Mouse (Mus musculus): ENCODE results near the gene Cd244a. TPM values are rescaled to one million over a fixed set of nuclear protein-coding genes. Genes with fewer than 3 reads are reported as not detected.

Cd244a gene
- polyA plus RNA-seq, 1 experiment: 1.3 TPM

GRCm38 (mm10) chr1:171566777-171567176 lies 7.8 kb downstream of the Cd244a start:
- TF ChIP-seq POLR2A (IDR thresholded peaks at IDR 0.05; ENCODE audit: borderline replicate concordance, low read depth, low read length) (no peak), CTCF (IDR thresholded peaks at IDR 0.05; ENCODE audit: low read depth, low read length) (no peak)
- H3K4me1 ChIP-seq (ENCODE audit: control insufficient read depth, insufficient read depth, low read length): peaks cover 13% of the 10 kb centered on the region
- H3K27ac ChIP-seq (ENCODE audit: insufficient read depth, low read depth, low read length): no peak overlapping the region
- no peak overlapping the region for H3K4me3 ChIP-seq (ENCODE audit: insufficient read depth, low read length)

GRCm38 (mm10) chr1:171568436-171568835 lies 9.4 kb downstream of the Cd244a start:
- TF ChIP-seq CTCF (IDR thresholded peaks at IDR 0.05; ENCODE audit: low read depth, low read length) (no peak), POLR2A (IDR thresholded peaks at IDR 0.05; ENCODE audit: borderline replicate concordance, low read depth, low read length) (no peak)

GRCm38 (mm10) chr1:171577168-171577567 lies 18.2 kb downstream of the Cd244a start:
- peaks cover 36% of the 10 kb centered on the region for H3K4me1 ChIP-seq (ENCODE audit: control insufficient read depth, insufficient read depth, low read length)
- no peak overlapping the region for H3K27ac ChIP-seq (ENCODE audit: insufficient read depth, low read depth, low read length)
- no peak for TF ChIP-seq CTCF (IDR thresholded peaks at IDR 0.05; ENCODE audit: low read depth, low read length)
- no peak for TF ChIP-seq POLR2A (IDR thresholded peaks at IDR 0.05; ENCODE audit: borderline replicate concordance, low read depth, low read length)
- H3K4me3 ChIP-seq (ENCODE audit: insufficient read depth, low read length): no peak overlapping the region

More at GRCm38 (mm10) chr1:171568436-171568835, 9.4 kb downstream of the Cd244a start:
- Histone ChIP-seq H3K4me1 (ENCODE audit: control insufficient read depth, insufficient read depth, low read length) (0 out of 2 replicates have a peak, but pooled peaks cover 2% of the 10 kb centered on the region), H3K4me3 (ENCODE audit: insufficient read depth, low read length) (no peak overlapping the region), H3K27ac (ENCODE audit: insufficient read depth, low read depth, low read length) (no peak overlapping the region)

- TF ChIP-seq POLR2A (IDR thresholded peaks at IDR 0.05; ENCODE audit: borderline replicate concordance, low read depth, low read length): no peak
- TF ChIP-seq CTCF (IDR thresholded peaks at IDR 0.05; ENCODE audit: low read depth, low read length): no peak
- Histone ChIP-seq H3K27ac (ENCODE audit: insufficient read depth, low read depth, low read length) (no peak overlapping the region), H3K4me3 (ENCODE audit: insufficient read depth, low read length) (no peak overlapping the region), H3K4me1 (ENCODE audit: control insufficient read depth, insufficient read depth, low read length) (peaks cover 6% of the 10 kb centered on the region)
Observed at GRCm38 (mm10) chr1:171584584-171584983, 25.6 kb downstream of the Cd244a start.

GRCm38 (mm10) chr1:171604686-171605085 lies 45.7 kb downstream of the Cd244a start:
- H3K27ac ChIP-seq (ENCODE audit: insufficient read depth, low read depth, low read length): no peak overlapping the region
- TF ChIP-seq POLR2A (IDR thresholded peaks at IDR 0.05; ENCODE audit: borderline replicate concordance, low read depth, low read length) (no peak), CTCF (IDR thresholded peaks at IDR 0.05; ENCODE audit: low read depth, low read length) (no peak)
- peaks cover 27% of the 10 kb centered on the region for H3K4me1 ChIP-seq (ENCODE audit: control insufficient read depth, insufficient read depth, low read length)
- H3K4me3 ChIP-seq (ENCODE audit: insufficient read depth, low read length): no peak overlapping the region

- peak overlapping the region; percentile 83 for H3K4me3 ChIP-seq (ENCODE audit: insufficient read depth, low read length)
- peaks cover 28% of the 10 kb centered on the region for H3K4me1 ChIP-seq (ENCODE audit: control insufficient read depth, insufficient read depth, low read length)
- no peak for TF ChIP-seq CTCF (IDR thresholded peaks at IDR 0.05; ENCODE audit: low read depth, low read length)
- TF ChIP-seq POLR2A (IDR thresholded peaks at IDR 0.05; ENCODE audit: borderline replicate concordance, low read depth, low read length): no peak
- H3K27ac ChIP-seq (ENCODE audit: insufficient read depth, low read depth, low read length): peak overlapping the region; percentile 62
Observed at GRCm38 (mm10) chr1:171606656-171607055, 47.7 kb downstream of the Cd244a start.

GRCm38 (mm10) chr1:171607176-171607575 lies 48.2 kb downstream of the Cd244a start, which contains the start of gene Ly9:
Gene Ly9 (minus strand): TSS chr1:171607410.
- H3K27ac ChIP-seq (ENCODE audit: insufficient read depth, low read depth, low read length): peak within 1 kb of the TSS; percentile 62
- peak within 1 kb of the TSS; percentile 83 for H3K4me3 ChIP-seq (ENCODE audit: insufficient read depth, low read length)
- peaks cover 28% of the 10 kb centered on the region for H3K4me1 ChIP-seq (ENCODE audit: control insufficient read depth, insufficient read depth, low read length)

DNA sequence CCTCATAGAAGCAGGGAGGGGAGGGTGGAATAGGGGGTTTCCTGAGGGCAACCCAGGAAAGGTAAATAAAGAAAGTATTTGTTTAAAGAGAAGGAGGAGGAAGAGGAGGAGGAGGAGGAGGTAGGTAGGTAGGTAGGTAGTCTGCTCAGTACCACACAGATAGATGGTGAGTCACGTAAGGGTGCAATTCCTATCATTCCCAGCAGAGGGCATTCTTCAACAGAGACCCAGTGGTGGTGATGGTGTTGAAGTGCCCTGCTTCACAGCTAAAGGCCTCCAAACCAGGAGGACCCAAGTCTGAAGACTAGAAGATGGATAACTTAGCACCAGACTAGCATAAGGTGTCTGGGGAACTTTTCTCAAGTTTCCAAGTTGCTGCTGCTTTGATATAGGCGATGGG lies 51.0 kb downstream of the Cd244a start:
- Histone ChIP-seq H3K4me3 (ENCODE audit: insufficient read depth, low read length) (no peak overlapping the region), H3K27ac (ENCODE audit: insufficient read depth, low read depth, low read length) (no peak overlapping the region), H3K4me1 (ENCODE audit: control insufficient read depth, insufficient read depth, low read length) (peaks cover 33% of the 10 kb centered on the region)
- TF ChIP-seq CTCF (IDR thresholded peaks at IDR 0.05; ENCODE audit: low read depth, low read length) (no peak), POLR2A (IDR thresholded peaks at IDR 0.05; ENCODE audit: borderline replicate concordance, low read depth, low read length) (no peak)

More at GRCm38 (mm10) chr1:171607176-171607575, 48.2 kb downstream of the Cd244a start, which contains the start of gene Ly9:
- no peak for TF ChIP-seq CTCF (IDR thresholded peaks at IDR 0.05; ENCODE audit: low read depth, low read length)
- TF ChIP-seq POLR2A (IDR thresholded peaks at IDR 0.05; ENCODE audit: borderline replicate concordance, low read depth, low read length): no peak

DNA sequence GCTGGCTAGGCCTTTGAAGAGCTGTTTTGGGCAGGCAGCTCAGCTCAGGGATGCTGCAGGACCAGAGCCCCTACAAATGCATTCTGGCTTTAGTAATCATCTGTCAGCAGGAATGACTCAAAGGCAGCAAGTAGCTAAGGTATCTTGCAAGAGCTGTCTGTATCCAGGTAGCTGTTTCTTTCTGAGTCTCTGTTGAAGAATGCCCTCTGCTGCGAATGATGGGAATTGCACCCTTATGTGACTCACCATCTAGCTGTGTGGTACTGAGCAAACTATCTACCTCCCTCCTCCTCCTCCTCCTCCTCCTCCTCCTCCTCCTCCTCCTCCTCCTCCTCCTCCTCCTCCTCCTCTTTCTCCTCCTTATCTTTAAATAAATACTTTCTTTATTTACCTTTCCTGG lies 51.8 kb downstream of the Cd244a start:
- Histone ChIP-seq H3K27ac (ENCODE audit: insufficient read depth, low read depth, low read length) (no peak overlapping the region), H3K4me3 (ENCODE audit: insufficient read depth, low read length) (no peak overlapping the region), H3K4me1 (ENCODE audit: control insufficient read depth, insufficient read depth, low read length) (peaks cover 33% of the 10 kb centered on the region)
- TF ChIP-seq CTCF (IDR thresholded peaks at IDR 0.05; ENCODE audit: low read depth, low read length): no peak
- TF ChIP-seq POLR2A (IDR thresholded peaks at IDR 0.05; ENCODE audit: borderline replicate concordance, low read depth, low read length): no peak

DNA sequence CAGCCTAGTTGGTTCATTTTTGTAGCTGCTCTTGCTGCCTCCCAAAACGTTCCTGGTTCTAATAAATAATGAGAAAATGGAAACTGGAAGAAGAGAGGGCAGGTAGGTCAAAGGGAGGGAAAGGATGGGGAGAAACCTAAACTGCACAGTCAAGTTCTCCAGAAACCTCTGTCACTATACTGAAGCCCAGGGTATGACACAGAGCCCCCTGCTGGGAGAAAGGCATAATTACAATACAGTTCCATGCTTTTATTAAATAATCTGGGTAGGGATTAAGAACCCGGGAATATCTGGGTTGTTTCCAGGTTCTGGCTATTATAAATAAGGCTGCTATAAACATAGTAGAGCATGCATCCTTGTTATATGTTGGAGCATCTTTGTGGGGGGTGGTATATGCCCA lies 55.0 kb downstream of the Cd244a start:
- Histone ChIP-seq H3K4me3 (ENCODE audit: insufficient read depth, low read length) (no peak overlapping the region), H3K27ac (ENCODE audit: insufficient read depth, low read depth, low read length) (no peak overlapping the region), H3K4me1 (ENCODE audit: control insufficient read depth, insufficient read depth, low read length) (peaks cover 48% of the 10 kb centered on the region)
- TF ChIP-seq POLR2A (IDR thresholded peaks at IDR 0.05; ENCODE audit: borderline replicate concordance, low read depth, low read length): no peak
- TF ChIP-seq CTCF (IDR thresholded peaks at IDR 0.05; ENCODE audit: low read depth, low read length): no peak
